Mouse (Mus musculus): Measurements from ENCODE around the gene Akt3. TPM values are rescaled to one million over a fixed set of nuclear protein-coding genes. Genes with fewer than 3 reads are reported as not detected.

Akt3 gene
- polyA plus RNA-seq, 1 experiment, result 46.6 TPM

- Histone ChIP-seq H3K4me3 (ENCODE audit: insufficient read depth, low read length) (no peak overlapping the region), H3K27ac (ENCODE audit: insufficient read depth, low read length) (no peak overlapping the region)
- no peak for TF ChIP-seq POLR2A (IDR thresholded peaks at IDR 0.05; ENCODE audit: extremely low read depth, insufficient read depth, low read length)
- no peak for TF ChIP-seq CTCF (IDR thresholded peaks at IDR 0.05; ENCODE audit: extremely low read depth, insufficient read depth, low read length)
These were observed 175.9 kb downstream of the Akt3 start for GRCm38 (mm10) chr1:177081957-177082645.

DNA sequence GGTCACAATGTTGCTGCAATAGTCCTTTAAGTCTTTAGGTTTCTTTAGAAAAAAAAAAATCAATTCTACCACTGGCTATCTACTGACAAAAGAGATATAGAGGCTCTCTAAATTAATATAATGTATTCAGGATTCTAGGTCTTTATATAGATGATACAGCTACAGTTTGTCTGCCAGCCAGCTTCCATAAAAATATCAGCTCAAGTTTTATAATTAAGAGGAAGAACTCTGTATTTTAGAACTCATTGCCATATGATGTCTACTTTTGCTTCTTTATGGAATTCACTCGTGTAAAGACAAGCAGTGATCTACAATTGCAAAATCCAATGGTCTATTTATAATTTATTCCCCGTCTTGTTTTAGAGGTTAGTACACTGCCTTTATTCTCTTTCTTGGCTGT lies 188.8 kb downstream of the Akt3 start:
- H3K4me1 ChIP-seq (ENCODE audit: control insufficient read depth, insufficient read depth, low read length), result peaks cover 2% of the 10 kb centered on the region
- no peak for TF ChIP-seq CTCF (IDR thresholded peaks at IDR 0.05; ENCODE audit: extremely low read depth, insufficient read depth, low read length)
- no peak for TF ChIP-seq POLR2A (IDR thresholded peaks at IDR 0.05; ENCODE audit: extremely low read depth, insufficient read depth, low read length)
- H3K27ac ChIP-seq (ENCODE audit: insufficient read depth, low read length), result no peak overlapping the region
- no peak overlapping the region for H3K4me3 ChIP-seq (ENCODE audit: insufficient read depth, low read length)

More at GRCm38 (mm10) chr1:177081957-177082645, 175.9 kb downstream of the Akt3 start:
- no peaks in the 10 kb centered on the region for H3K4me1 ChIP-seq (ENCODE audit: control insufficient read depth, insufficient read depth, low read length)

DNA sequence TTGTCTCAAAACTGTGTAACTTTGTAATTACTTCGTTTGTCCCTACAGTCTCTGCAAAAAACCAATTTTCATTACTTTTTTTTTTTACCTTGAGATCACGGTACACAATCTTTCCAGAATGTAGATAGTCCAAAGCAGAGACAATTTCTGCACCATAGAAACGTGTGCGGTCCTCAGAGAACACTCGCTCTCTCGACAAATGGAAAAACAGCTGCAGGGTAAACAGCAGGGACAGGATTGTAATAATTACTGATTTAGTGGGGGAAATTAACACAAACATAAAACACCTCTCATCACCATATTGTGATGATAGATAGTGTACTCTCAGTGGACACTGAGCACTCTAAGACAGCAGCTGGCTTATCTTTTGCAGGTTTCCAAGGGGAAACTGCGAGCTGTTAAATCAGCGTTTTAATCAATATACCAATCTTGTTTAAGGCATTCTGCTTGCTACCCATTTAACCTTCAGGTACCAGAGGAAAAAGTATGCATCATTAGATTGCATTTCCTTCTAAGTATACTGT lies 190.8 kb downstream of the Akt3 start:
- Histone ChIP-seq H3K4me3 (ENCODE audit: insufficient read depth, low read length) (no peak overlapping the region), H3K27ac (ENCODE audit: insufficient read depth, low read length) (no peak overlapping the region), H3K4me1 (ENCODE audit: control insufficient read depth, insufficient read depth, low read length) (peaks cover 2% of the 10 kb centered on the region)
- TF ChIP-seq CTCF (IDR thresholded peaks at IDR 0.05; ENCODE audit: extremely low read depth, insufficient read depth, low read length) (no peak), POLR2A (IDR thresholded peaks at IDR 0.05; ENCODE audit: extremely low read depth, insufficient read depth, low read length) (no peak)

GRCm38 (mm10) chr1:177065732-177066131 lies 192.3 kb downstream of the Akt3 start:
- 0 out of 2 replicates have a peak overlapping the region, but pooled peaks have one; percentile 29 for H3K27ac ChIP-seq (ENCODE audit: insufficient read depth, low read length)
- TF ChIP-seq CTCF (IDR thresholded peaks at IDR 0.05; ENCODE audit: extremely low read depth, insufficient read depth, low read length), result no peak
- no peak for TF ChIP-seq POLR2A (IDR thresholded peaks at IDR 0.05; ENCODE audit: extremely low read depth, insufficient read depth, low read length)
- H3K4me3 ChIP-seq (ENCODE audit: insufficient read depth, low read length), result no peak overlapping the region
- H3K4me1 ChIP-seq (ENCODE audit: control insufficient read depth, insufficient read depth, low read length), result peaks cover 2% of the 10 kb centered on the region

GRCm38 (mm10) chr1:177061761-177062160 lies 196.2 kb downstream of the Akt3 start:
- Histone ChIP-seq H3K27ac (ENCODE audit: insufficient read depth, low read length) (no peak overlapping the region), H3K4me1 (ENCODE audit: control insufficient read depth, insufficient read depth, low read length) (peaks cover 2% of the 10 kb centered on the region), H3K4me3 (ENCODE audit: insufficient read depth, low read length) (no peak overlapping the region)
- TF ChIP-seq CTCF (IDR thresholded peaks at IDR 0.05; ENCODE audit: extremely low read depth, insufficient read depth, low read length) (no peak), POLR2A (IDR thresholded peaks at IDR 0.05; ENCODE audit: extremely low read depth, insufficient read depth, low read length) (no peak)

- H3K27ac ChIP-seq (ENCODE audit: insufficient read depth, low read length), result no peak overlapping the region
- TF ChIP-seq CTCF (IDR thresholded peaks at IDR 0.05; ENCODE audit: extremely low read depth, insufficient read depth, low read length), result no peak
- no peak for TF ChIP-seq POLR2A (IDR thresholded peaks at IDR 0.05; ENCODE audit: extremely low read depth, insufficient read depth, low read length)
- H3K4me1 ChIP-seq (ENCODE audit: control insufficient read depth, insufficient read depth, low read length), result peaks cover 2% of the 10 kb centered on the region; the same call in 1 of the 2 replicates
- no peak overlapping the region for H3K4me3 ChIP-seq (ENCODE audit: insufficient read depth, low read length)
These were observed 203.1 kb downstream of the Akt3 start for GRCm38 (mm10) chr1:177054891-177055290.

DNA sequence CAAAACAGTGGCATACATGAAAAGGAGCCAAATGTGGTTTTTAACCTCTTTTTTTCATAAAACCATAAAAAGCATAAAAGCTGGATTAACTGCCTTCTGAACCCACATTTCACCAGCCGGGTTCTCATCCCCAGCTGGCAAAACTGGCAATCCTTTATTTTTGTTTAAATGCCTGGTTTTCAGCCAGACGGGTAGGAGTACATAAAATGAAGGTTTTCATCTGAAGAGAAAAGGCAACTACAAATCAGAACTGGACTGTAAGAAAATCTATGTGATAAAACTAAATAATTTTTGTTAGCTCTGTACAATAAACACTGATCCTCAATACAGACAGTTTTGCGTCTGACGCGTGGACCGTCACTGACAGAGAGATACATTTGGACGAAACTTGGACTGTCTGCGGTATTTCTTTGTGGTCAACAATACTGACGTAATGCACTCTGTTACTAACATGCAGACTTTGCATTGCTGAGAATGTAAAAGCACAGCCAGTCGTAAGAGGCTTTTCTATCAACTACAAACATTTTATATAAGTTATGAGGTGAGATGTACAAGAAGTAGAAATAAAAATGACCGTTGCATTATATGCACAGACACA lies 206.5 kb downstream of the Akt3 start:
- Histone ChIP-seq H3K27ac (ENCODE audit: insufficient read depth, low read length) (no peak overlapping the region), H3K4me3 (ENCODE audit: insufficient read depth, low read length) (no peak overlapping the region), H3K4me1 (ENCODE audit: control insufficient read depth, insufficient read depth, low read length) (peaks cover 3% of the 10 kb centered on the region; the same call in 1 of the 2 replicates)
- no peak for TF ChIP-seq POLR2A (IDR thresholded peaks at IDR 0.05; ENCODE audit: extremely low read depth, insufficient read depth, low read length)
- TF ChIP-seq CTCF (IDR thresholded peaks at IDR 0.05; ENCODE audit: extremely low read depth, insufficient read depth, low read length), result no peak

- Histone ChIP-seq H3K4me3 (ENCODE audit: insufficient read depth, low read length) (no peak overlapping the region), H3K27ac (ENCODE audit: insufficient read depth, low read length) (no peak overlapping the region)
- TF ChIP-seq CTCF (IDR thresholded peaks at IDR 0.05; ENCODE audit: extremely low read depth, insufficient read depth, low read length), result no peak
- no peak for TF ChIP-seq POLR2A (IDR thresholded peaks at IDR 0.05; ENCODE audit: extremely low read depth, insufficient read depth, low read length)
These were observed 209.2 kb downstream of the Akt3 start for GRCm38 (mm10) chr1:177048773-177049172.

DNA sequence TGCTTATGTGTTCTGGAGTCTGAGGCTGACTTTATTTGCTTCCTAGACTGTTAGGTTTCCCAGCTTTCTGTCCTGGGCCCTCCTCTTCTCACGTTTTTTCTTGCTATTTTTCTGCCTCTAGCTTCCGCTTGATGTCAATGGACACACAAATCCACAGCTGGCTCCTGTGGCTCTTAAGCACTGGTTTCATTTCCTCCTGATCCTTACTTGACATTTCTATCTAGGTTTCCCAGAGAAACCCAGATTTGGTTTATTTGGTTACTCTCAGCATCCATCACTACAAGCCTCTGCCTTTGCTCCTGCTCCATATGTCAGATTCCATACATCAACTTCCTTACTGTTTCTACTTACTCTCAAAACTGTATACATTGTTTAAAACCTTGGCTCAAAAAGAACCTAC lies 211.0 kb downstream of the Akt3 start:
- peaks cover 3% of the 10 kb centered on the region; the same call in 1 of the 2 replicates for H3K4me1 ChIP-seq (ENCODE audit: control insufficient read depth, insufficient read depth, low read length)
- H3K4me3 ChIP-seq (ENCODE audit: insufficient read depth, low read length), result no peak overlapping the region
- no peak overlapping the region for H3K27ac ChIP-seq (ENCODE audit: insufficient read depth, low read length)
- TF ChIP-seq POLR2A (IDR thresholded peaks at IDR 0.05; ENCODE audit: extremely low read depth, insufficient read depth, low read length) (no peak), CTCF (IDR thresholded peaks at IDR 0.05; ENCODE audit: extremely low read depth, insufficient read depth, low read length) (no peak)

More at GRCm38 (mm10) chr1:177048773-177049172, 209.2 kb downstream of the Akt3 start:
- peaks cover 3% of the 10 kb centered on the region; the same call in 1 of the 2 replicates for H3K4me1 ChIP-seq (ENCODE audit: control insufficient read depth, insufficient read depth, low read length)

Measured in cortical plate, adult 2 months (tissue).